Mouse (Mus musculus): ENCODE results near the gene Flywch1. TPM values are rescaled to one million over a fixed set of nuclear protein-coding genes. Genes with fewer than 3 reads are reported as not detected.
"Not testable (repeated sequence)": the region's sequence is repeated elsewhere in the genome, so short reads cannot be mapped to it uniquely, and the experiment has no call there.

Gene Flywch1
- polyA plus RNA-seq, 1 experiment from 2014 or later = 67.5 TPM

- 58% methylated on average over 2 of the region's 2 CpGs for WGBS
- no peak overlapping the region for H3K27ac ChIP-seq (ENCODE audit: poor library complexity, severe bottlenecking)
- no peak overlapping the region for H3K9ac ChIP-seq
- ATAC-seq (ENCODE audit: insufficient number of reproducible peaks, low FRiP score) = no peak
- no peaks in the 10 kb centered on the region for H3K4me1 ChIP-seq (replicated peaks)
- no peak overlapping the region for H3K4me2 ChIP-seq
- H3K27me3 ChIP-seq (replicated peaks) = no peaks in the 10 kb centered on the region
- no peak overlapping the region for H3K4me3 ChIP-seq
- no peaks in the 10 kb centered on the region for H3K36me3 ChIP-seq
- no peaks in the 10 kb centered on the region for H3K9me3 ChIP-seq (replicated peaks)
These were observed 5.7 kb upstream of the Flywch1 start for GRCm38 (mm10) chr17:23777141-23777540.

- H3K27ac ChIP-seq (ENCODE audit: poor library complexity, severe bottlenecking) = no peak overlapping the region
- H3K27me3 ChIP-seq (replicated peaks) = no peaks in the 10 kb centered on the region
- H3K4me2 ChIP-seq = no peak overlapping the region
- 73% methylated on average over 10 of the region's 10 CpGs for WGBS
- no peak for ATAC-seq (ENCODE audit: insufficient number of reproducible peaks, low FRiP score)
- no peaks in the 10 kb centered on the region for H3K9me3 ChIP-seq (replicated peaks)
- no peak overlapping the region for H3K4me3 ChIP-seq
- H3K4me1 ChIP-seq (replicated peaks) = no peaks in the 10 kb centered on the region
- H3K36me3 ChIP-seq = no peaks in the 10 kb centered on the region
- H3K9ac ChIP-seq = no peak overlapping the region
These were observed 4.8 kb upstream of the Flywch1 start for GRCm38 (mm10) chr17:23776216-23776615.

- WGBS = 4% methylated on average over 12 of the region's 12 CpGs
- peaks cover 8% of the 10 kb centered on the region for H3K4me1 ChIP-seq (replicated peaks)
- no peak overlapping the region; the same call in 1 of the 2 replicates for H3K4me2 ChIP-seq
- H3K27me3 ChIP-seq (replicated peaks) = no peaks in the 10 kb centered on the region
- no peak overlapping the region for H3K27ac ChIP-seq (ENCODE audit: poor library complexity, severe bottlenecking)
- 0 out of 2 replicates have a peak, but pooled peaks cover 2% of the 10 kb centered on the region for H3K36me3 ChIP-seq
- no peak overlapping the region for H3K9ac ChIP-seq
- no peak overlapping the region for H3K4me3 ChIP-seq
- H3K9me3 ChIP-seq (replicated peaks) = no peaks in the 10 kb centered on the region
- ATAC-seq (ENCODE audit: insufficient number of reproducible peaks, low FRiP score) = no peak
These were observed 2.7 kb upstream of the Flywch1 start for GRCm38 (mm10) chr17:23774090-23774489.

GRCm38 (mm10) chr17:23773676-23774075 is 2.3 kb upstream of the Flywch1 start:
- Histone ChIP-seq H3K9ac (no peak overlapping the region), H3K27me3 (replicated peaks) (no peaks in the 10 kb centered on the region), H3K27ac (ENCODE audit: poor library complexity, severe bottlenecking) (no peak overlapping the region), H3K36me3 (peaks cover 6% of the 10 kb centered on the region; the same call in 1 of the 2 replicates), H3K9me3 (replicated peaks) (no peaks in the 10 kb centered on the region), H3K4me3 (no peak overlapping the region), H3K4me2 (no peak overlapping the region), H3K4me1 (replicated peaks) (peaks cover 8% of the 10 kb centered on the region)
- 62% methylated on average over 6 of the region's 6 CpGs for WGBS
- ATAC-seq (ENCODE audit: insufficient number of reproducible peaks, low FRiP score) = no peak

GRCm38 (mm10) chr17:23772219-23772556 is 786 bp upstream of the Flywch1 start:
- not testable (repeated sequence) for H3K4me1 ChIP-seq (replicated peaks); H3K9me3 ChIP-seq (replicated peaks); H3K4me2 ChIP-seq; H3K27me3 ChIP-seq (replicated peaks); H3K9ac ChIP-seq; H3K4me3 ChIP-seq; ATAC-seq (ENCODE audit: insufficient number of reproducible peaks, low FRiP score); H3K27ac ChIP-seq (ENCODE audit: poor library complexity, severe bottlenecking)
- H3K36me3 ChIP-seq = peaks cover 12% of the 10 kb centered on the region
- WGBS = 81% methylated on average over 2 of the region's 2 CpGs

- under 1% methylated on average over 19 of the region's 19 CpGs for WGBS
- Histone ChIP-seq H3K4me2 (peak overlapping the region; percentile 80), H3K36me3 (peaks cover 15% of the 10 kb centered on the region), H3K4me3 (peak overlapping the region; percentile 87), H3K9me3 (replicated peaks) (no peaks in the 10 kb centered on the region), H3K4me1 (replicated peaks) (peaks cover 8% of the 10 kb centered on the region), H3K27ac (ENCODE audit: poor library complexity, severe bottlenecking) (peak overlapping the region; percentile 82), H3K9ac (peak overlapping the region; percentile 93), H3K27me3 (replicated peaks) (no peaks in the 10 kb centered on the region)
- ATAC-seq (ENCODE audit: insufficient number of reproducible peaks, low FRiP score) = peak; percentile 65
These were observed 512 bp downstream of the Flywch1 start for GRCm38 (mm10) chr17:23770896-23771283.

- H3K9ac ChIP-seq = peak overlapping the region; percentile 93
- no peaks in the 10 kb centered on the region for H3K27me3 ChIP-seq (replicated peaks)
- ATAC-seq (ENCODE audit: insufficient number of reproducible peaks, low FRiP score) = no peak
- peak overlapping the region; percentile 80 for H3K4me2 ChIP-seq
- peak overlapping the region; percentile 87 for H3K4me3 ChIP-seq
- WGBS = 14% methylated on average over 2 of the region's 2 CpGs
- H3K9me3 ChIP-seq (replicated peaks) = no peaks in the 10 kb centered on the region
- peaks cover 8% of the 10 kb centered on the region for H3K4me1 ChIP-seq (replicated peaks)
- peak overlapping the region; percentile 82 for H3K27ac ChIP-seq (ENCODE audit: poor library complexity, severe bottlenecking)
- H3K36me3 ChIP-seq = peaks cover 15% of the 10 kb centered on the region
These were observed 909 bp downstream of the Flywch1 start for GRCm38 (mm10) chr17:23770493-23770892.

GRCm38 (mm10) chr17:23762976-23763375 is 8.4 kb downstream of the Flywch1 start:
- no peak overlapping the region for H3K27ac ChIP-seq (ENCODE audit: poor library complexity, severe bottlenecking)
- H3K9me3 ChIP-seq (replicated peaks) = no peaks in the 10 kb centered on the region
- 86% methylated on average over 11 of the region's 11 CpGs for whole genome bisulfite sequencing
- no peaks in the 10 kb centered on the region for H3K4me1 ChIP-seq (replicated peaks)
- H3K27me3 ChIP-seq (replicated peaks) = no peaks in the 10 kb centered on the region
- no peak overlapping the region for H3K9ac ChIP-seq
- peaks cover 56% of the 10 kb centered on the region for H3K36me3 ChIP-seq
- ATAC-seq (ENCODE audit: insufficient number of reproducible peaks, low FRiP score) = no peak
- no peak overlapping the region for H3K4me2 ChIP-seq
- H3K4me3 ChIP-seq = no peak overlapping the region

GRCm38 (mm10) chr17:23761155-23761554 is 10.2 kb downstream of the Flywch1 start:
- H3K4me2 ChIP-seq = no peak overlapping the region
- 91% methylated on average over 3 of the region's 3 CpGs for WGBS
- H3K27me3 ChIP-seq (replicated peaks) = no peaks in the 10 kb centered on the region
- H3K9me3 ChIP-seq (replicated peaks) = no peaks in the 10 kb centered on the region
- no peak for ATAC-seq (ENCODE audit: insufficient number of reproducible peaks, low FRiP score)
- peaks cover 73% of the 10 kb centered on the region for H3K36me3 ChIP-seq
- no peak overlapping the region for H3K9ac ChIP-seq
- H3K4me3 ChIP-seq = no peak overlapping the region
- no peaks in the 10 kb centered on the region for H3K4me1 ChIP-seq (replicated peaks)
- H3K27ac ChIP-seq (ENCODE audit: poor library complexity, severe bottlenecking) = no peak overlapping the region

GRCm38 (mm10) chr17:23760231-23760630 is 11.2 kb downstream of the Flywch1 start:
- WGBS = 89% methylated on average over 9 of the region's 9 CpGs
- no peak for ATAC-seq (ENCODE audit: insufficient number of reproducible peaks, low FRiP score)
- H3K36me3 ChIP-seq = peaks cover 79% of the 10 kb centered on the region

GRCm38 (mm10) chr17:23758801-23759200 is 12.6 kb downstream of the Flywch1 start:
- Histone ChIP-seq H3K9ac (no peak overlapping the region), H3K4me2 (no peak overlapping the region), H3K9me3 (replicated peaks) (no peaks in the 10 kb centered on the region), H3K27me3 (replicated peaks) (no peaks in the 10 kb centered on the region), H3K36me3 (peaks cover 92% of the 10 kb centered on the region), H3K27ac (ENCODE audit: poor library complexity, severe bottlenecking) (no peak overlapping the region), H3K4me1 (replicated peaks) (no peaks in the 10 kb centered on the region), H3K4me3 (no peak overlapping the region)
- no peak for ATAC-seq (ENCODE audit: insufficient number of reproducible peaks, low FRiP score)
- WGBS = 83% methylated on average over 8 of the region's 8 CpGs

More at GRCm38 (mm10) chr17:23760231-23760630, 11.2 kb downstream of the Flywch1 start:
- Histone ChIP-seq H3K4me3 (no peak overlapping the region), H3K4me2 (no peak overlapping the region), H3K9ac (no peak overlapping the region), H3K27me3 (replicated peaks) (no peaks in the 10 kb centered on the region), H3K9me3 (replicated peaks) (no peaks in the 10 kb centered on the region), H3K27ac (ENCODE audit: poor library complexity, severe bottlenecking) (no peak overlapping the region), H3K4me1 (replicated peaks) (no peaks in the 10 kb centered on the region)

- H3K4me1 ChIP-seq (replicated peaks) = no peaks in the 10 kb centered on the region
- H3K4me3 ChIP-seq = no peak overlapping the region
- H3K4me2 ChIP-seq = no peak overlapping the region
- H3K27ac ChIP-seq (ENCODE audit: poor library complexity, severe bottlenecking) = no peak overlapping the region
- ATAC-seq (ENCODE audit: insufficient number of reproducible peaks, low FRiP score) = no peak
- WGBS = 93% methylated on average over 9 of the region's 9 CpGs
- peaks cover 98% of the 10 kb centered on the region for H3K36me3 ChIP-seq
- H3K9me3 ChIP-seq (replicated peaks) = no peaks in the 10 kb centered on the region
- H3K27me3 ChIP-seq (replicated peaks) = no peaks in the 10 kb centered on the region
- no peak overlapping the region for H3K9ac ChIP-seq
These were observed 13.8 kb downstream of the Flywch1 start for GRCm38 (mm10) chr17:23757581-23757980.
